Mouse (Mus musculus) cerebellum, adult 2 months (tissue): ENCODE measurements around the gene Setd7.

ENCODE experiments used
- CTCF ChIP-seq: fragments of 200-500 bp; IDR thresholded peaks from 2 replicates; pipeline ENCODE4 v1.5.1; 2011; ENCODE audit warnings: low read depth, mild to moderate bottlenecking, control low read depth, low read length, moderate library complexity, borderline replicate concordance; ENCODE audit not compliant: insufficient read depth
- POLR2A ChIP-seq: fragments of 200-500 bp; IDR thresholded peaks from 2 replicates; pipeline ENCODE4 v1.6.1; 2011; ENCODE audit warnings: low read length, control low read depth, borderline replicate concordance; ENCODE audit not compliant: insufficient read depth

GRCm38 (mm10) chr3:51510903-51511302 is 49.8 kb downstream of the Setd7 start:
- TF ChIP-seq CTCF (peak; percentile 93), POLR2A (no peak)
